Mouse (Mus musculus): ENCODE measurements around the gene Cdkl3.
"Not testable (repeated sequence)": the region's sequence is repeated elsewhere in the genome, so short reads cannot be mapped to it uniquely, and the experiment has no call there.

Gene Cdkl3

GRCm38 (mm10) chr11:52120415-52120814, 116.4 kb downstream of the Cdkl3 start:
- DNase-seq (ENCODE audit: low read depth, low spot score) = not testable (repeated sequence)

DNA sequence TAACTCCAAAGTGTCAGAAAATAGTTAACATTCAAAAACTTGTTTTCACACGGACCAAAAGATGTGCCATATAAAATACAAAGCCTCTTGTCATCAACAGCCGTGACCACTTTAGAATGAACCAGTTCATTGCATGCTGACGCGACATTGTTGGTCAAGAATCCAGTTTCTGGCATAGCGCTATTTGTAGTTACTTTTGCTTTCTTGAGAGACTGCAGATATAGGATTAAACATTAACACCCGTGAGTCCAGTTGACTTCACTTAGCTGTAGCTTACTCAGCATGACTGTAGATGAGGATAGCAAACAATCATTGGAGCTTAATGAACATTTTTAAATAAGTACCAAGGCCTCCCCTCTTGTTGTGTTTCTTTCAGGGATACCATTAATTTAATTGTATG, 118.0 kb downstream of the Cdkl3 start:
- DNase-seq (ENCODE audit: low read depth, low spot score) = no peak

DNA sequence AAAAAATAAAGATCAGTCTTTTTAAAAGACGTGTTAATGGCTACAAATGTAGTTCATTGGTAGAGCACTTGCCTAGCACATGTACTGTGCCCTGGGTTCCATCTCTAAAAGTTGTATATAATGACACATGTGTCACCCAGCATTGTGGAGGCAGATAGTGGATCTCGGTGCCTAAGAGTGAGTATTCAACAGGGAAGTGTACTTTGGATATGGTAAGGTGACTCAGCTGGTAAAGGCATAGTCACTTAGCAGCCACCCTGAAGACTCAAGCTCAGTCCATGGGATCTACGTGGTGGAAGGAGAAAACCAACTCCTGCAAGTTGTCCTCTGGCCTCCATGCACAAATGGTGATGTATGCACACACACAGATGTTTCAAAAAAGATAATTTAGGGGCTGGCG, 120.4 kb downstream of the Cdkl3 start:
- DNase-seq (ENCODE audit: low read depth, low spot score) = no peak

- no peak for DNase-seq (ENCODE audit: low read depth, low spot score)
Observed at GRCm38 (mm10) chr11:52127169-52127568, 123.1 kb downstream of the Cdkl3 start.

- DNase-seq (ENCODE audit: low read depth, low spot score) = no peak
Observed at GRCm38 (mm10) chr11:52127760-52128159, 123.7 kb downstream of the Cdkl3 start.

DNA sequence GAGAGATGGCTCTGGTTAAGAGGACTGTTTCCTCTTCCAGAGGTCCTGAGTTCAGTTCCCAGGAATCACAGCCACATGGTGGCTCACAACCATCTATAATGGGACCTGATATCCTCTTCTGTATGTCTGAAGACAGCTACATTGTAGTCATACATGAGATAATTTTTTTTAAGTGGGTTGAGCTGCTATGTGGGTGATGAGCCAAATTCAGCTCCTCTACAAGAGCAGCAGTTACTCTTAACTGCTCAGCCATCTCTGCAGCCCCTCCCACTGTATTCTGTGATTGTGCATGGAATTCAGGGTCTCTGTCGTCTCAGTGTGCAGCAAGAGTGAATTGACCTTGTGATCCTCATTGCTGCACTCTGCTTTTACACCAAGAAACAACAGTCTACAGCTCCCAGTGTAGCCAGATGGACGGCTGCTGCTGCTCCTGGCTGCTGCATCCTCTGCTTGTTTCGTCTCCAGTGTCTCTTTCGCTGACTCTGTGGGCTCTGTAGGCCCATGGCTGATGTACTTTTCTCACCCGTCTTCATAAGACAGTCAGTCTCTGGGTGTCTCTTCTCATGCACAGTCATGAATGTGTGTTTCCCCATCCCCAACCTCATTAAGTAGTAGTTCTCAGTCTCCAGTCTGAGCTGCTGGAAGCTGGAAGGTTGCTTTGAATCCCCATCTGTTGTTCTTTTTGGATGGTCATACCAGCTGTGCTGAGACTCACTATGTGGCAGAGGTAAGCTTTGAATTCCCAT, 124.5 kb downstream of the Cdkl3 start:
- no peak for DNase-seq (ENCODE audit: low read depth, low spot score)

DNA sequence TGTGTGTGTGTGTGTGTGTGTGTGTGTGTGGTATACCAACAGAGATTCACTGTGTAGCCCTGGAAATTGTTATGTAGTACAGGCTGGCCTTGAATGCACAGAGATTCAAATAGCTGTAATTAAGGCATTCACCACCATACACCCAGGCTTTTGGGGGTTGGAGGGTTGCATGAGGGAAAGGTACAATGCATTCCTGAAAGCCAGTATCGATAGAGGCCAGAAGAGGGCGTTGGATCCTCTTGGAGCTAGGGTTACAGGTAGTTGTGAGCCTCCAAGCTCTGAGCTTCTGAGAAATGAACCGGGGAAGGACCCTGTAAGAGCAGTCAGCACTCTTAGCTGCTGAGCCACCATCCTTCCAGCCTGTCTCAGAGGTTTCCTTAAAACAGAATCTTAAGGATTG, 125.2 kb downstream of the Cdkl3 start:
- DNase-seq (ENCODE audit: low read depth, low spot score) = peak; percentile 69

DNA sequence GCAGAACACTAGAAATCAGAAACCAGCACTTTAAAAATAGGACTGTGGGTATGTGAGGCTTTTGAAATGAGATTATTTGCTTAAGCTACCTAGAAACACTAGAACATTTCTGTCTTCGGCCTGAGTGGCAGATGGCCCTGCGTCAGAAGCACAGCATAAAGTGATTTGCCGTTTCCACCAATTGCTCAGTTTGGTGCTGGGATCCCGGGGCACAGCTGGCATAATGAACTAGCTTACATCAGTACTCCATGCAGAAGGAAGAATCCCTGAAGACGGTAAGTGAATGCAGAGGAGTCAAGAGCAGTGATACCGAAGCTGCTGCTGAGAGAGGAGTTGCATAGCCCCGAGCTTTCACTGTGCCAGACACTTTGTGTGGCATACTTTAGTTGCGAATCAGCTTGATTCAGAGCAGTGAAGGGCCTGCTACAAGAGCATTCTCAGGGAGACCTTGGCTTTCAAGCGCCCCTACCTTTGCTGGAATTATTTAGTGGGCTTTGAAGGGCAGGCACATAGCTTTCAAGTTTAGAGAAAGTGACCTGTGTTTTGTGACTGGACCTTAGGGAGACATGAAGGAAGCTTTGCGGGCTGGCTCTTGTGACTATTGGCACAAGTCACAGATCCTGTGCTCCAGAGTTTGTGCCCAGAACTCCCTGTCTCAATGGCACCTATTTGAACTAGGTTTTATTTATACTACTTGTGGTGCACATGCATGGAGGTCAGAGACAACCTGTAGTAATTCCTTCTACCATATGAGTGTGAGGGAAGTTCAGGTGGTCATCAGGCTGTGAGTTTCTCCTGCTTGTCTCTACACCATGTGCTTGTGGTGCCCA, 125.8 kb downstream of the Cdkl3 start:
- DNase-seq (ENCODE audit: low read depth, low spot score) = no peak

- DNase-seq (ENCODE audit: low read depth, low spot score) = peak; percentile 45
Observed at GRCm38 (mm10) chr11:52130451-52131068, 126.5 kb downstream of the Cdkl3 start.
